Mouse (Mus musculus) testis, adult 2 months (tissue): ENCODE results near the gene Satb1.

Experiments used
- CTCF ChIP-seq: fragments of 200-500 bp; IDR thresholded peaks from 2 replicates; pipeline ENCODE4 v1.5.1; 2012; ENCODE audit warnings: low read depth, mild to moderate bottlenecking, inconsistent platforms, low read length, moderate library complexity; ENCODE audit not compliant: control insufficient read depth, insufficient read depth, insufficient replicate concordance
- POLR2A ChIP-seq: fragments of 200-500 bp; IDR thresholded peaks from 2 replicates; pipeline ENCODE4 v1.6.1; 2012; ENCODE audit warnings: low read depth, mild to moderate bottlenecking, inconsistent platforms, low read length, moderate library complexity; ENCODE audit not compliant: control insufficient read depth

GRCm38 (mm10) chr17:51777813-51778212, 55.3 kb downstream of the Satb1 start:
- TF ChIP-seq CTCF (no peak), POLR2A (no peak)
